Mouse (Mus musculus): ENCODE data around the gene Rhobtb1. TPM values are rescaled to one million over a fixed set of nuclear protein-coding genes. Genes with fewer than 3 reads are reported as not detected.

Gene Rhobtb1
- polyA plus RNA-seq, 1 experiment = 7.5 TPM

GRCm38 (mm10) chr10:69268061-69268643 is 116.9 kb downstream of the Rhobtb1 start:
- H3K4me2 ChIP-seq (ENCODE audit: low read depth) = no peak overlapping the region

DNA sequence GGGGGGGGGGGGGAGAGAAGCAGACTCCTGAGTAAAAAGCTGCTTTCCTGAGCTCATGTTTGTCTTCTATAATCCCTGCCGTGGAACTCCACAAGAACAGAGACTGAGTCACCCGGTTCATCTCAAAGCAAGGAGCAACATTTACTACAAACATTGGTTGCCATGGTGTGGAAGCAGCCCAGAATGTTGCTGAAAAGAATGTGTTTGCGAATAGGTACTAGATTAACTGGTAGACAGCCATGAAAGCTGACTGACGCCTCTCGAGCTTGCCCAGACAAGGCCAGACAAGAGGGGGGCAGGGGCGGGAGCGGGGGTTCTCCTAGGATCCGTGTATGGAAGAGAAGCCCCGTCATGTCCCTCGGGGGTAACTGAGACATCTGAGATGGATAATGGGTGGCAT is 120.2 kb downstream of the Rhobtb1 start:
- no peak overlapping the region for H3ac ChIP-seq (ENCODE audit: control insufficient read depth, insufficient read length)
- H3K79me2 ChIP-seq (ENCODE audit: control insufficient read depth, insufficient read depth) = no peaks in the 10 kb centered on the region
- TF ChIP-seq TCF12 (IDR thresholded peaks at IDR 0.05; ENCODE audit: insufficient read depth, poor library complexity, severe bottlenecking) (no peak), MYOD1 (IDR thresholded peaks at IDR 0.05; ENCODE audit: control insufficient read depth in 1 of 3, insufficient read length in 2 of 3, low read depth in 2 of 3) (no peak)
- no peak overlapping the region for H3K4me3 ChIP-seq
- peaks cover 12% of the 10 kb centered on the region for H3K36me3 ChIP-seq (ENCODE audit: control insufficient read depth, insufficient read depth)
- no peaks in the 10 kb centered on the region for H3K27me3 ChIP-seq (ENCODE audit: control insufficient read depth, insufficient read depth, insufficient read length)
- H3K4me2 ChIP-seq (ENCODE audit: low read depth) = no peak overlapping the region

More at GRCm38 (mm10) chr10:69268061-69268643, 116.9 kb downstream of the Rhobtb1 start:
- no peak overlapping the region for H3K4me3 ChIP-seq
- H3K27me3 ChIP-seq (ENCODE audit: control insufficient read depth, insufficient read depth, insufficient read length) = no peaks in the 10 kb centered on the region
- no peak overlapping the region for H3ac ChIP-seq (ENCODE audit: control insufficient read depth, insufficient read length)
- H3K36me3 ChIP-seq (ENCODE audit: control insufficient read depth, insufficient read depth) = peaks cover 7% of the 10 kb centered on the region
- no peaks in the 10 kb centered on the region for H3K79me2 ChIP-seq (ENCODE audit: control insufficient read depth, insufficient read depth)
- TF ChIP-seq SRF (IDR thresholded peaks at IDR 0.05; ENCODE audit: control insufficient read depth, insufficient read length, low read depth) (no peak), USF1 (IDR thresholded peaks at IDR 0.05; ENCODE audit: low read depth) (no peak), TCF3 (IDR thresholded peaks at IDR 0.05; ENCODE audit: insufficient read length, low read depth) (no peak), MYOG (IDR thresholded peaks at IDR 0.05; ENCODE audit: control insufficient read depth in 1 of 3, insufficient read depth in 1 of 3, insufficient read length in 2 of 3, low read depth in 2 of 3) (no peak), TCF12 (IDR thresholded peaks at IDR 0.05; ENCODE audit: insufficient read depth, poor library complexity, severe bottlenecking) (no peak), REST (IDR thresholded peaks at IDR 0.05; ENCODE audit: insufficient read depth, insufficient read length) (no peak), CEBPB (IDR thresholded peaks at IDR 0.05; ENCODE audit: insufficient read depth, poor library complexity, severe bottlenecking) (no peak), POLR2AphosphoS2 (IDR thresholded peaks at IDR 0.05; ENCODE audit: insufficient read length, low read depth) (no peak), E2F4 (IDR thresholded peaks at IDR 0.05; ENCODE audit: insufficient read depth) (no peak), MAX (IDR thresholded peaks at IDR 0.05; ENCODE audit: low read depth) (no peak), POLR2A (IDR thresholded peaks at IDR 0.05; ENCODE audit: insufficient read length, low read depth) (no peak), MYOD1 (IDR thresholded peaks at IDR 0.05; ENCODE audit: control insufficient read depth in 1 of 3, insufficient read length in 2 of 3, low read depth in 2 of 3) (no peak)

DNA sequence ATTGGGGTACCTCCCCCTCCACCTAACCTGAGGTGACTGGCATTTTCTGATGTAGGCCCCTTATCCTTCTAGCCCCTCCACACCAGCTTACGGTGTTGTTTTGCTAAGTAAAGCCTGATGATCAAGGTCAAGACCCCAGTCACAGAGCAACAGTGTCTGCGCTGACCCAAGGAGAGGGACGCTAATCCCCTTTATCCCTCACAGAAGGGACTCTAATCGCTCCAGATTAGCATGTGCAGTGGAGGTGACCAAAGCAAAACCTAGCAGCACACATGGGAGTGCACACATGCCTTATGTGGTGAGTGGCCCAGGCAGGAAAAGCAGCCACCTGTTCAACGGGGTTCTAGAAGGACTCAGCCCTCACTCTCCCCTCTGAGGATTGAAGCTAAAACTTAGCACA is 123.0 kb downstream of the Rhobtb1 start:
- Histone ChIP-seq H3ac (ENCODE audit: control insufficient read depth, insufficient read length) (no peak overlapping the region), H3K36me3 (ENCODE audit: control insufficient read depth, insufficient read depth) (peaks cover 22% of the 10 kb centered on the region), H3K4me3 (no peak overlapping the region), H3K79me2 (ENCODE audit: control insufficient read depth, insufficient read depth) (no peaks in the 10 kb centered on the region), H3K4me2 (ENCODE audit: low read depth) (no peak overlapping the region), H3K27me3 (ENCODE audit: control insufficient read depth, insufficient read depth, insufficient read length) (no peaks in the 10 kb centered on the region)
- TF ChIP-seq MYOD1 (IDR thresholded peaks at IDR 0.05; ENCODE audit: control insufficient read depth in 1 of 3, insufficient read length in 2 of 3, low read depth in 2 of 3) (no peak), TCF3 (IDR thresholded peaks at IDR 0.05; ENCODE audit: insufficient read length, low read depth) (no peak), MYOG (IDR thresholded peaks at IDR 0.05; ENCODE audit: control insufficient read depth in 1 of 3, insufficient read depth in 1 of 3, insufficient read length in 2 of 3, low read depth in 2 of 3) (peak in 1 of 3 experiments; percentile 19)

DNA sequence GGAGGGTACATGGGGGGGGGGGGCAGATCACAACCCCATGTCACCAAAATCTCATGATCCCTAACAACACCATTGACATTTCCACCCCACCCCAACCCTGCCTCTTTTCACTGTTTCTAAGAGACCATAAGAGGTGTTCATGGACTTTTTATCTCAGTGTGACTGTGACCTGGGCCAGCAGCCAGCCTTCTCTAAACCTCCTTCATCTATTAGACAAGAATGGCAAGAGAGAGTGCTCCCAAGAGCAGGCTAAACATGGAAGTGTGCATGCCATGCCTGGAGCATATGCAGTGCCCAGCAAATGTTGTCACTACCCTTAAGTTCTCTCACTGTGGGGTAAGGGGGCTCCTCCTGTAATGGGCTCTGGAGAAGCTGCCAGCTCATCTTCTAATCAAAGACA is 123.5 kb downstream of the Rhobtb1 start:
- Histone ChIP-seq H3K4me2 (ENCODE audit: low read depth) (no peak overlapping the region), H3ac (ENCODE audit: control insufficient read depth, insufficient read length) (no peak overlapping the region), H3K36me3 (ENCODE audit: control insufficient read depth, insufficient read depth) (peaks cover 22% of the 10 kb centered on the region), H3K27me3 (ENCODE audit: control insufficient read depth, insufficient read depth, insufficient read length) (no peaks in the 10 kb centered on the region), H3K79me2 (ENCODE audit: control insufficient read depth, insufficient read depth) (no peaks in the 10 kb centered on the region), H3K4me3 (no peak overlapping the region)
- no peak for TF ChIP-seq MYOD1 (IDR thresholded peaks at IDR 0.05; ENCODE audit: control insufficient read depth in 1 of 3, insufficient read length in 2 of 3, low read depth in 2 of 3)

DNA sequence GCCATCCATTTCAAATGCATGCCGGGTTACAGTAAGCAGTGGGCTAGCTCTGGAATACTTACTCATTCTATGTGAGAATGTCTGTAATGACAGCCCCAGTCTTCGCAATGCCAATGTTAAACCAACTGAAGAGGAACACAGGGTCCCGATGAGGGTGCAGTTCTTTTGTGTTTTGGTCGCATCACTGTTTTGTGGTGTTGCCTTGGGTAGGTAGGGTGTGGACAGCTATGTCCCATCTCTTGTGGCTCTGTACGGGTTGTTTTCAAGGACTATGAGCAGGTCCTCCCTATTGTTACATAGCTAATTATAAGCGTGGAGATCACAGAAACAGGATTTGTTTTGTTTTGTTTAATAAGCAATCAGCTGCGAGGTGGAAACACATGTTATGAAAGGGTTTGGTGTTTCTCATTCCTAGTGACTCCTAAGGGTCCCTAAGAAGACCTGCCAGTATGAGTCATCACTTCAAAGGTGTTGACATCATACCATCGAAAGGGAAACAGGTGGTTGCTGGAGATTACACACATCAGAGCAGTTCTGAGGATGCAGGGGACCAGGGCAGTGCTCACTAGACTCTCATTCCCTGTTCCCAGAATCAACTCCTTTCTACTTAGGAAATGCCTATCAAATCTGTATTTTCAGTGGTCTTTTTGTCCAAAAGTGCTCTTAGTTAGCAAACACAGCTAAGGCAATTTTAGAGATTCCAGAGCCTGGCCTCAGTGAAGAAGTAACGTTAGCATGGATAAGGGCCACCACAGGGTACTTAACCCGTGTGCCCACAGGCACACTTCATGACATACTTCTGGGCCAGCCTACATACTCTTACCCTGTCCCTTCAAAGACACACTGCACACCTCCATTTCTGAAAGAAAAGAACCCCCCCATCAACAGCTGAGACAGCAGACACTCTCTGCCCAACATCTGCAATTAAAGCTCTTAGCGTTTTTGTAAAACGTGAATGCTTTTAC is 124.9 kb downstream of the Rhobtb1 start:
- H3K4me2 ChIP-seq (ENCODE audit: low read depth) = no peak overlapping the region
- no peaks in the 10 kb centered on the region for H3K27me3 ChIP-seq (ENCODE audit: control insufficient read depth, insufficient read depth, insufficient read length)
- H3K79me2 ChIP-seq (ENCODE audit: control insufficient read depth, insufficient read depth) = no peaks in the 10 kb centered on the region
- H3K4me3 ChIP-seq = no peak overlapping the region
- H3K36me3 ChIP-seq (ENCODE audit: control insufficient read depth, insufficient read depth) = peaks cover 32% of the 10 kb centered on the region
- TF ChIP-seq SRF (IDR thresholded peaks at IDR 0.05; ENCODE audit: control insufficient read depth, insufficient read length, low read depth) (no peak), MYOG (IDR thresholded peaks at IDR 0.05; ENCODE audit: control insufficient read depth in 1 of 3, insufficient read depth in 1 of 3, insufficient read length in 2 of 3, low read depth in 2 of 3) (no peak), REST (IDR thresholded peaks at IDR 0.05; ENCODE audit: insufficient read depth, insufficient read length) (no peak), POLR2AphosphoS2 (IDR thresholded peaks at IDR 0.05; ENCODE audit: insufficient read length, low read depth) (no peak), MAX (IDR thresholded peaks at IDR 0.05; ENCODE audit: low read depth) (no peak), CEBPB (IDR thresholded peaks at IDR 0.05; ENCODE audit: insufficient read depth, poor library complexity, severe bottlenecking) (no peak), E2F4 (IDR thresholded peaks at IDR 0.05; ENCODE audit: insufficient read depth) (no peak), MYOD1 (IDR thresholded peaks at IDR 0.05; ENCODE audit: control insufficient read depth in 1 of 3, insufficient read length in 2 of 3, low read depth in 2 of 3) (no peak), TCF12 (IDR thresholded peaks at IDR 0.05; ENCODE audit: insufficient read depth, poor library complexity, severe bottlenecking) (no peak)
- H3ac ChIP-seq (ENCODE audit: control insufficient read depth, insufficient read length) = no peak overlapping the region
